Mouse (Mus musculus): Measurements from ENCODE around the gene Slc39a2.

GRCm38 (mm10) chr14:51921759-51922570, 29.3 kb downstream of the Slc39a2 start:
- TF ChIP-seq TAL1 (IDR thresholded peaks at IDR 0.05; ENCODE audit: low read length) (no peak), GATA1 (IDR thresholded peaks at IDR 0.05; ENCODE audit: low read length) (no peak)

Data from erythroblast, embryonic 14.5 days (primary cell).